Mouse (Mus musculus): ENCODE measurements around the gene Taf10.

GRCm38 (mm10) chr7:105721916-105722315, 22.2 kb downstream of the Taf10 start:
- TF ChIP-seq MYC (IDR thresholded peaks at IDR 0.05; ENCODE audit: low read depth, low read length), result no peak
- no peak for TF ChIP-seq CTCF (IDR thresholded peaks at IDR 0.05 in 2 of 3, conservative IDR thresholded peaks at IDR 0.05 in 1 of 3; ENCODE audit: control insufficient read depth in 1 of 3, insufficient read depth in 1 of 3, low read depth in 2 of 3, low read length in 3 of 3, poor library complexity in 1 of 3, severe bottlenecking in 1 of 3)
- TF ChIP-seq USF2 (IDR thresholded peaks at IDR 0.05; ENCODE audit: borderline replicate concordance in 1 of 2, insufficient read depth in 1 of 2, low read depth in 1 of 2, low read length in 2 of 2), result no peak

Measured in MEL (cell line).